Mouse (Mus musculus): ENCODE data around the gene Lgsn.

DNA sequence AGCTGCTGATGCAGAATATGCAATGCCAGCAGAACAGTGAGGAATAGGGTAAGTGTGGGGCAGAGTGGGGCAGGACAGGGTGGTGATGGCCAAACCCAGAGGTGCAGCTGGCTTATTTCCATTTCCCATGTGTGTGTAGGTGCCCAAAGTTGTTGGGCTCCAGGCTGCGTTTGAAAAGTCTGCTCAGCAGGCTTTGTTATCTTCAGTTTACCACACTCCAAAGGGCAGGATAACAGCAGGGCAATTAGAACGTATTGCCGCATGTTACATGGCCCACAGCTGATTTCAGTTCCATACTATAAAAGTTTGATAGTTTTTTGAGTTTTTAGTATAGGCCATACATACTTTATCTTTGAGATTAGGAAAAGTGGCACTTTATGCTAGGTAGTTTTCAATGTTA lies 37.8 kb upstream of the Lgsn start:
- TF ChIP-seq POLR2A (IDR thresholded peaks at IDR 0.05; ENCODE audit: insufficient read depth, low read depth, low read length) (no peak), CTCF (IDR thresholded peaks at IDR 0.05; ENCODE audit: insufficient read depth, low read depth, low read length) (no peak)

Measured in olfactory bulb, adult 2 months (tissue).